Mouse (Mus musculus) cerebellum, postnatal 25 days (tissue): ENCODE results near the gene Tiam1.
"Not testable (repeated sequence)": the region's sequence is repeated elsewhere in the genome, so short reads cannot be mapped to it uniquely, and the experiment has no call there.

ENCODE experiments used
- DNase-seq, 2 experiments: peaks; one replicate each; pipeline ENCODE4 v3.0.0; 2021; ENCODE audit warnings: mixed read lengths in 2 of 2

Tiam1 gene

DNA sequence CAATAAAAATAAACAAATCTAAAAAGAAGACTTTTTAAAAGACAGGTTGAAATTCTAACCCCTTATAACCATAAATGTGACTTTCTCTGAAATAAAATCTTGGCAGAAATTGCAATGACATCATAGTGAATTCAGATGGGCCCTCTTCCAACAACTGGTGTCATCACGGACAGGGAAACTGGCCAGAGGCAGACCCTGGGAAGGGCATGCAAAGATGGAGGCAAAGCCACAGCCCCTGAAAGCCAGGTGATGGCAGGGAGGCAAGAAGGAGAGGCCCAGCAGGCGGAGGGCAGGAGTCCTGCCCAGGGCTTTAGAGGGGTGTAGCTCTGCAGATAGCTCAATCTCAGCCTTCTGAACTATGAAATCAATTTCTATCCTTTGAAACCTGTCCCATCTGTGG is 39.8 kb downstream of the Tiam1 start:
- DNase-seq: no peak

- no peak for DNase-seq
Observed at GRCm38 (mm10) chr16:90102596-90102995, 41.0 kb downstream of the Tiam1 start.

GRCm38 (mm10) chr16:90098191-90098605 is 45.4 kb downstream of the Tiam1 start:
- DNase-seq: no peak

DNA sequence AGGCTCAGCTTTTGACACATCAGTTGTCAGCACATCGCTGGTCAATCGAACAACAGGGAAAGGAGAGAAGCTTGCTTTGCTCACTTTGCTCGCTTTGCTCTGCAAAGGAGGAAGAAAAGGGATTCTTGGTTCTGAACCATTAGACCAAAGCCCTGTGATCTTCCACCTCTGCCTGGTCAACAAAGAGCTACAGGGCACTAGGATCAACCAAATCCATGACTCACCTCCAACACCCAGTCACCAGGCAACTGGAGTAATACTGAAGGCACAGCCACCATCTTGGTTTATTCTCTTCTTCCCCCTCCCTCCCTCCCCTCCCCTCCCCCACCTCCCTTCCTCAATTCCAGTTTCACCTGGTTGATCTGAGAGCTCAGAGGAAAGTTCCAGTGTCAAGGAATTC is 45.8 kb downstream of the Tiam1 start:
- DNase-seq: no peak

- DNase-seq: no peak
Observed at GRCm38 (mm10) chr16:90096011-90096410, 47.6 kb downstream of the Tiam1 start.

GRCm38 (mm10) chr16:90093015-90093414 is 50.6 kb downstream of the Tiam1 start:
- no peak for DNase-seq

- no peak for DNase-seq
Observed at GRCm38 (mm10) chr16:90091906-90092305, 51.7 kb downstream of the Tiam1 start.

- DNase-seq: peak; percentile 59 to 80
Observed at GRCm38 (mm10) chr16:90091112-90091720, 52.4 kb downstream of the Tiam1 start.

DNA sequence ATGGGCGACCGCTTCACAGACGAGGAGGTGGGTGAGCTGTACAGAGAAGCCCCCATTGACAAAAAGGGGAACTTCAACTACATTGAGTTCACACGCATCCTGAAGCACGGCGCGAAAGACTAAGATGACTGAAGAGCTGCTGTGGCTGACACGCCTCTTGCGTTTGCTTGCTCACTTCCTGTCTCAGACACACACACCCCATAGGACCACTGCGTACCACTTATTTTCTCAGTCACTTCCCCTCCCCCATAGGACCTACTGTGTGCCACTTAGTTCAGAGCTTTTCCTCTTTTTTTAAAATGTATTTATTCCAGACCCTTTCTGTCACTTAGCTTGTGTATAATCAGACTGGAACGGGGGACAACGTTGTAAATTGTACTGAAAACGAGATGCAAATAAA is 53.2 kb downstream of the Tiam1 start:
- no peak for DNase-seq

- peak; percentile 48 to 67 for DNase-seq
Observed at GRCm38 (mm10) chr16:90087256-90087655, 56.3 kb downstream of the Tiam1 start.

DNA sequence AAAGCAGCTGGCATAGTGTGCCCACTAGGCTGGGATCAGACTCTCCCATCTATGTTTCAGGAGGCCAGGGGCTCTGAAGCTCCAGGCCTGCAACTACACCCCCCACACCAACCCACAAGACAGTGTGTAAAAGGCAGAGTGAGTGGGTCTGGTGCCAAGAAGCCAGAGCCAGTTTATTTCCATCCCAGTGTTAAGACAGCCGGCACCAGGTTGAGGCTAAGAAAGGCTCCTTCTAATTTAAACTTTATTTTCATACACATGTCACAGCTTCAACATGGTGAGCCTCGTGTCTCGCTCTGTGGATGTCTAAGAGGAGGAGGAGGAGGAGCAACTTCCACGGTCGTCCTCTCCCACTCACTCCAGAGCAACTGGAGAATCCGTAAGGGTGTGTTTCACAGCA is 57.5 kb downstream of the Tiam1 start:
- peak; percentile 41 to 56 for DNase-seq

GRCm38 (mm10) chr16:90085580-90085979 is 58.0 kb downstream of the Tiam1 start:
- no peak for DNase-seq

- peak; percentile 70 to 79 for DNase-seq
Observed at GRCm38 (mm10) chr16:90081125-90081524, 62.4 kb downstream of the Tiam1 start.

- DNase-seq: no peak
Observed at GRCm38 (mm10) chr16:90078806-90079381, 64.7 kb downstream of the Tiam1 start.

DNA sequence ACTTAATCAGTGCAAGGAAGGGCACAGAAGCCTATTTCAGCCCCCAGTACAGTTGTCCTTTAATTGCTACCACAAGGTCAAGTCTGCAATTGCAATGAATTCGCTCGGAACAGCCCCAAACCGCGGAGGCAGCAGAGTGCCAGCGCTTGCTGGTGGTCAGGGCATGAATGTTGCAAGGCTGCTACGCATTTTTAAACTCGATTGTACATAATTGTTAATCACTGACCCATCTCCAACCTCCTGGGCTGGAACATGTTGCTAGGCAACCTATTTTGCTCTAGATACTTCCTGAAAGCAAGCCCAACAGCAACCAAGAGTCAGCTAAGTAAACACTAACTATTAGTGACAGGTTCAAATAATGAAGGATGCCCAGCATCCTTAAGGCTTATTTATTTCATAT is 70.1 kb downstream of the Tiam1 start:
- peak; percentile 43 to 44 for DNase-seq

DNA sequence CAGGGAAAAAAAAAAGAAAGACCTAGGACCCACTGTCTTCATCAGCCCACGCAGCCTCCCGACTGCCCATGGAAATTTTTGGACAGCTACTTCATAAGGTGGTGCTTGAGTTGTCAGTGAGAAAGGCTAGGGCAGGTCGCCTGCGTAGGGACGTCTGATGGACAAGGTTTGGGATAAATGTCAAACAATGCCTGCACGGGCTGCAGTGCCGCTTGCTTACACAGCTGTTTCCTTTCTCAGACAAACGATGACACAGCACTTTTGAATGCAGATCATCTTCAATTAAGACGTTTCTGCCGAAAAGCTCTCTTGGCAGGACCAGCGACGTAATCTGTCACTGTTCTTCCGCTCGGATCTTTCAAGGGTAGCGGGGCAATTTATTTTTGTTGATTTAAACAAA is 70.9 kb downstream of the Tiam1 start:
- DNase-seq: peak in 1 of 2 experiments; percentile 48

DNA sequence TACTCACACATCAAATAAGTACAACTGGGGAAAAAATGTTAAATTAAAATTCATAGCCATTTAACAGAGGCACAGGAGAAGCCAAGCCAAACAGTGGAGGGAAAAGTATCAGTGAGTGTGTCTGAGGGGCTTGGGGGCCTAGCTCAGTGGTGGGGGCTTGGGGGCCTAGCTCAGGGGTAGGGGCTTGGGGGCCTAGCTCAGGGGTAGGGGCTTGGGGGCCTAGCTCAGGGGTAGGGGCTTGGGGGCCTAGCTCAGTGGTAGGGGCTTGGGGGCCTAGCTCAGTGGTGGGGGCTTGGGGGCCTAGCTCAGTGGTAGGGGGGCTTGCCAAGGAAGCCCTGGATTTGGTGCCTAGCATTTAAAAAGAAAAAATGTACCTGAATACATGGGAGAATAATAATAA is 72.4 kb downstream of the Tiam1 start:
- not testable (repeated sequence) for DNase-seq

DNA sequence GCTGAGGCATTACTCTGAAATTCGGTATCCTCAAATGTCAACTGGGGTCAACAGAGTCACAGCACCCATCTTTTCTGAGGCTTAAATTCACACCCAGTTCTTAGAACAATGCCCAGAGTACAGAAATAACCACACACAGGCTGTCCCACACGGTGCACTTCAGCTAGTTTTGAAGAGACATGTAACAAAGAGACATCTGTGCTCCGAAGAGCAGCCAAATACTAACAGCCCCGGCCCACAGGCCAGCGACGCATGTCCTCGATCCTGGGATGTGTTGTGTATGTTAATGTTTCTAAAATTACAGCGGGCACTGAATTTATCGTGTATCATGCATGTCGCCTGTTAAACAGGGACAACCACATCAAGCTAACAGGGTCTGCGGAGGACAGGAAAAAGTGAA is 73.5 kb downstream of the Tiam1 start:
- no peak for DNase-seq

- peak in 1 of 2 experiments; percentile 28 for DNase-seq
Observed at GRCm38 (mm10) chr16:90069197-90069596, 74.4 kb downstream of the Tiam1 start.

GRCm38 (mm10) chr16:90052905-90053519 is 90.6 kb downstream of the Tiam1 start:
- DNase-seq: no peak

DNA sequence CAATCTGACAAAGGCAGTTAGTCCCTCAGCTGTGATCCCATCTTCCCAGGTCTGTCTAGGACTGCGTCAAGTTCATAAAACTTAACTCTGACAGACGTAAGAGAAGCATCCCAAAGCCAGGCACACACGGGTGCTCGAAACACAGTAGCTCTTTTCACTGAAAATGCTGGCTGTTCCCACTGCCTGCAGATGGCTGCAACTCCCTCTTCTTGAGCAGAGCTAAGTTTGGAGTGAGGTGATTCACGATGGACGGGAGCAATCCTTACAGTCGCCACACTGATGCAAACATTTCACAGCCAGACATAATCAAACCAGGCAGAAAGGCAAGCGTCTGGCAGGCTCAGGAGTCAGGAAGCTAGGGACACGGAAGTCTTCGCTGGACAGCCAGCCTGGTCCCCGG is 91.2 kb downstream of the Tiam1 start:
- DNase-seq: no peak

- DNase-seq: no peak
Observed at GRCm38 (mm10) chr16:90051051-90051450, 92.5 kb downstream of the Tiam1 start.

DNA sequence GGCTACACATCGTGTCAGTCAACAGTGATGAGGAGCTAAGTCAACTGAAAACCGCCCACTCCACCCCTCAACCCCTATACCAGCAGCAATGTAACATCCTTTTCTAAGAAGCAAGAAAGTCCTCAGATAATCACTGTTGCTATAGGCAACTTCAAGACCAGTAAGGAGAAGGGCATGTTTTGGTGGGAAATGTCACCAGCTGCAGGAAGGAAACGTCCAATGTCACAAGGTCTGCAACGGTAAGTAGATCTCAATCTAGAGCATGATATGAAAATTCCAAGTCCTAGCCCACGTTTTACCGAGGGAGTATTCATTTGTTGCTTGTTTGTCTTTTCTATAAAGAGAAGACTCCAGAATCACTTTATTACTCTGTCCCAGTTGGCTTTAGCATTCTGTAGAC is 95.7 kb downstream of the Tiam1 start:
- no peak for DNase-seq

DNA sequence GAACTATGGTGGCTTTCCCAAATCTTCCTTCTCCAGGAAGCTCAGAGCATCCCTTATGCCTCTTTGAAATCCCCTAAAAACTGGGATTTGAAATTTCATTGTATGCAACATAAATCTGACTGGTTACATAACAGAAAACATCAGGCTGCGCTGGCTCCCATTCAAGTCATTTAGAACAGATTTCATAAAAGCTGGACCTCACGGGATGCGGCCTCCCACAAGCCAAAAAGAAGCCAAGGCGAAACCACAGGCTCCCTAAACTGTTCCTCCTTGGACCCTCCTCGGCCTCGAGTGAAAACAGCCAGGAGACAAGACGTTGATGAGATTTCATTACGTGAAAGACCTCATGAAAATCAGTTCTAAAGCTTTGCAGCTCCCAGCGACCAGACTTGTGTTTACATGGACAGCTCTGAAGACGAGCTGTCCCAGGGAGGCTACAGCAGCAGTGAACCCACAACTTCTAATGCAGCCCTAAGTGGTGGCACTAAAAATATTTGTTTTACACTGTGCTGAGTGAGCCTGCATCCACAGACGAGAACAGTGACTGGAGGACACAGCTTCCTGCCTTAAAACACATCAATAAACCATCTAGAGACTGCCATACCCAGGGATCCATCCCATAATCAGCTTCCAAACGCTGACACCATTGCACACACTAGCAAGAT is 96.9 kb downstream of the Tiam1 start:
- DNase-seq: no peak
